Mouse (Mus musculus) retina, adult 2 months (tissue): ENCODE data around the gene Cdv3.
A peak's percentile ranks its signal among the peaks of the same experiment; 100 is the strongest.
"Not testable (repeated sequence)": the region's sequence is repeated elsewhere in the genome, so short reads cannot be mapped to it uniquely, and the experiment has no call there.

ENCODE experiments used
- DNase-seq: peaks from one replicate; pipeline ENCODE4 v3.0.0-alpha.2; 2012; ENCODE audit warnings: low read depth, low spot score

The Cdv3 gene

DNA sequence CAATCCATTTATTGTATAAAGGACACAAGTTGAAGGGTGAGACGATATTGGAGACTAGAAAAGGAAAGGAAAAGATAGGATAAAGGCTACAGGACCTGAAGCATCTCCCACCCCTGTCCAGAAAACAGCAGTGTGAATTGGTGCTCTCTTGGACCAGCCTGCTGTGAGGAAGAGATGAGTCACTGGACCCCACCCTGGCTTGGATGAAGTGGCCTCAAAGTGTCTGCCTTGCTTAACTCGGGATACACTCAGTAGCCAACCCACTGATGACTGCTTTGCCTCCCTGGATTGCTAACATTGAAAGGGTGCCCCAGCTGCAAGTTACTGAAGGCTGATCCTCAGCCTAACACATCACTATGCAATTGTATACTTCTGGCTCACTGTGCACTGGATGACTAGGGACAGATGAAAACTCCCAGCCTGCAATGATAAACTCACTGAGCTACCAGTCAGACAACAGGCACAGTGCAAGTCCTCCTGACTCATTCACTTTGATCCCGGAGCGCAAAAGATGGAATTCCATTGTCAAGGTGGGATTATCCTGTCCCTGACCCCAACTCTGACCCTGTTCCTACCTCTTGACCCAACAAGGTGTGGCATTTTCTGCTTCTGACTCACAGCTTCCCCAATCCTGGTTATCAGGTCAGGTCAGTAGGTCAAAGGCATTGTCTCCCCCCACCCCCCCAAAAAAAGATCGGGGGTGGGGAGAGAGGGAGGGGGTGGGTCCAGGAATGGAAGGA, 6.8 kb upstream of the Cdv3 start:
- no peak for DNase-seq

DNA sequence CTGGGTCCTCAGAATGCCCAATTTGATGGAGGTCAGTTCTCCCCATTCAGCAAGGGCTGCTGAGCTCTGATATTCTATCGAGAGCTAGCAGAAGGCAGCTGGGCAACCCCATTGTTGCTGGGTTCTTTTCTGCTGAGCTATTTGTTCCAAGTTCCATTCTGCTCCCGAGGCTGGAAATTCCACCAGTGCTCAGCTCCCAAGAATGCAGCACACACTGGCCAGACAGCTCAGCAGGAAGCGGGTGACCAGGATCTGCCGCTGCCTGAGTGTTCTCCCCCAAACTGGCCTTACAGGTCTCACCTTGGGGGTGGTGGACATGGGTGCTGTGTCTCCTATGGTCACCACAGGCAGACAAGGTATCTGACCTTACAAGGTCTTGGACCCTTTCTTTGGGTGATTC, 4.3 kb upstream of the Cdv3 start:
- no peak for DNase-seq

DNA sequence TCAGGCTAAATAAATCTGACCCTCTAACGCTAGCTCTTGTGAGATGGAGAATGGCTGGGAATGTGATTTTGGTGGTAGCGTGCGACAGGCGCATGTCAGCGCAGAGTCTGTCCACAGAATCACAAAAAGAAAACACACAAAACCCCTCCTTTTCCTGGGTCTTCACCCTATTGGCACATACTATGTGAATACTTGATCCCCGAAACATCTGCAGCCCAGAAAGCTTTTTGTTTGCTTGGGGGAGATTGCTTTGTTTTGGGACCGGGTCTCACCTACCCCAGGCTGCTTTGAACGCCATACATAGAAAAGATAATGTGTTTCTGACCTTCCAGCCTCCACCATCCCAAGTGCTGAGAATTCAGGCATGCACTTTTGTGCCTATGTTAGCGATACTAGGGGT, 716 bp upstream of the Cdv3 start:
- DNase-seq = no peak

DNA sequence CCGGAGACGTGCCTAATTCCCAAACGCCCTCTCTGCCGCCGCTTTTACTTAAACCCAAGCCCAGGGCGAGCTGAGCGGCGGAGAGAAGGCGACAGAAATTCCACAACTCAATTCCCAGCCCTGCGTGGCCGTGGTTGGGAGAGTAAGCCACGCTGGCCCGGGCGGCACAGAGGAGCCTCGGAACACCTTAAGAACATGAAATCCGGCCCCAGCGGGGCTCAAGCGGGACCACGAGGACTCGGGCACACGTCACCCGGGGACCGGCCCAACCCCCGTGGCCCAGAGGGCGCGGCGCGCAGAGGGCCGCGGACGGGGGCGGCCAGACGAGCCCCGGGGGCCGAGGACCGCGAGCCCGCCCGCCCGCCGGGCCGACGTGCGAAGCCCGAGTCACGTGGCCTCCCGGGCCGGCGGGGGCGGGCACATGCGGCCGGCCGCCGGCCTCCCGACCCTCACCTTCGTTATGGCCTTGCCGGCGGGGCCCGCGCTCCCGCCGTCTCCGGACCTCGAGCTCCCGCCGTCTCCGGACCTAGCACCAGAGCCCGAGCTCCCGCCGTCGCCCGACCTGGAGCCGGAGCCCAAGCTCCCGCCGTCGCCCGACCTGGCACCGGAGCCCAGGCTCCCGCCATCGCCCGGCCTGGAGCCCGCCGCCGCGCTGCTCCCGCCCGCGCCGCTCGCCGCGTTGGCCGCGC, 895 bp downstream of the Cdv3 start:
- DNase-seq = no peak

DNA sequence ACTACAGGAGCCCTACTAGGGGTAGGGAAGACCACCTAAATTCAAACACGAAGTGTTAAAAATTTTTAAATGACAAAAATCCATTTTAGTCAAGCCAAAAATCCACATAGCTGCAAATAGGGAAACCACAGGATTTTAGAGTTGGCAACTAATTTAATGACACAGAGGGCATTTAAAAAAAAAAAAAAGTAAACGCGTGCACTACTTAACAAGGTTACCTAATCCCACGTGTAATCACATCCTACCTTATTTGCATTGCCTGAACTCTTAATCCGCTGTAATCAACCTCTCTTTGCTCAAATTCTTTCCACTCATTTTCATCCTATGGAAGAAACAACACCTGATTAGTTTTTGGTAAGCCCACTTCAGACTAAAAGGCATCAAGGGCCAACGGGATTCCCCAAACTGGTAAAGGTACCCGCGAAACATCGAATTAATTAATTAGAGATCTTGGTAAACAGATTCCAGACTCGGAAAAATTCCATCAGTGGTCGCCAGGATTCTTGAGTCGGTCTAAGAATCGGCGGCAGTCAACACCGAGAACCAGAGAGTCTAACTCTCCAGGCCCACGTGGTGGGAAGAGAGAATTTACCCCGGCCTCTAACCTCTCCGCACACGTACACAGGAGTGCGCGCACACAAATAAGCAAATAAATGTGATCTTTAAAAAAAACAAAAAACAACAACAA, 1.8 kb downstream of the Cdv3 start:
- no peak for DNase-seq

DNA sequence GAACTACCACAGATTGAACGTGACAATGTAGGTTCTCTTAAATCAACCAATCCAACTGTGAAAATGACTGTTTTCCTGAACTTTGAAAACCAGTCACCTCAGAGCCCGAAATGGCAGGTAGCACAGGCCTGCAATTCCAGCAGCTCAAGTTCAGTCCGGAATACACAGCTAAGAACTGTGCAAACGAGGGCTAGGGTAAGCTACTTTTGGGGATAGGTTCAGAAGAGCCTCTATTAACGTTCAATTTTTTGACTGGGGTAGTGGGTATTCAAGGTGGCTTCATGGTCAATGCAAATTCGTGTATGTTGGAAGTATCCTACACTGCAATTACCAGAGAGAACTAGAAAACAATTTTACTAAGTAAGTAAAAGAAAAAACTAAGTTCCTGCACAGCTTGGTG, 2.6 kb downstream of the Cdv3 start:
- no peak for DNase-seq

DNA sequence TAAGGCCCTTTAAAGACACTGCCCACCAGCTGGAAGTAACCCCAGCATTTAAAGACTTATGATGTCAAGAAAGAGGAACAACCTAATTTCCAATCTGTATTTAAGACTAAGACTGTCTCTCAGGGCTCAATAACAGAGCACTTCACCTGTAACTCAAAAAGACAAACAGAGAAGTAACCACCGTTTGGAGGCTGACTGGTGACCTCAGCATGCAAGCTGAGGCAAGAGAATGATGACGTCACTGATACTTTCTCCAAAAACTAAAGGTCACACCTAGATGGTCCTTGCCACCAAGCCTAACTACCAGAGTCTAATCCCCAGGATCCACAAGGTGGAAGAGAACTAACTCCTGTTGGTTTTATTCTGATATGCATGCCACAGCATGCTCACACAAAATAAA, 5.0 kb downstream of the Cdv3 start:
- no peak for DNase-seq

DNA sequence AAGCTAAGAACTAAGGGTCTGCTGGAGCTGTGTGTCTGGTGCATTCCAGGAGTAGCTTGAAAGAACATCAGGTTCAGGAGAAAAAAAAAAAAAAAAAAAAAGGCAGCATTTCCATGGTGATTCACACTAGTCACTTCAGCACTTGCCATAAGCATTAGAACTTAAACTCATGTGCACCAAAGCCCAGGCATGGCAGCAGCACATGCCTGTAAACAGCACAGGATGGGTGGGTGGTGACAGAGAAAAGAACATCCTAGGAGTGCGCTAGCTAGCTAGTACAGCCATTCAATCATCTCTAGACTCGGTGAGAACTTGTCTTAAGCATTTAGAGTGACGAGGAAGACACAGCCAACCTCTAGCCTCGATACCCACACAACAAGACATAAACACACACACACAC, 7.1 kb downstream of the Cdv3 start:
- no peak for DNase-seq

DNA sequence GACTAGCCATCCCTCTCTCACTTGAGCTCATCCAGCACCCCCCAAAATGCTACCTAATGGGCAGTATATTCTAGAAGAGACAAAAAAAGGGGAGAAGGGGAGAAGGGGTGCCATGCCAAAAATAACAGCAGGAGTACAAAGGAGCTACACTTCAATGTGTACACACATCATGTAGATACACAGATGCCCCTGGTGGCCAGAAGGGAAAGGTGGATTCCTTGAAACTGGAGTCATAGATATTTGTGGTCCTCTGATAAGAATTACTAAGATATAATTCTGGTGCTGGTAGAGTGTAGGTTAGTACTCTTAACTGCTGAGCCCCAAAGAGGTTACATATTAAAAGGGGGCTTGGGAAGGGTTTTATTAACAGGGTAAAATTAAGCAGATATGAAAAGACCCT, 7.7 kb downstream of the Cdv3 start:
- no peak for DNase-seq

DNA sequence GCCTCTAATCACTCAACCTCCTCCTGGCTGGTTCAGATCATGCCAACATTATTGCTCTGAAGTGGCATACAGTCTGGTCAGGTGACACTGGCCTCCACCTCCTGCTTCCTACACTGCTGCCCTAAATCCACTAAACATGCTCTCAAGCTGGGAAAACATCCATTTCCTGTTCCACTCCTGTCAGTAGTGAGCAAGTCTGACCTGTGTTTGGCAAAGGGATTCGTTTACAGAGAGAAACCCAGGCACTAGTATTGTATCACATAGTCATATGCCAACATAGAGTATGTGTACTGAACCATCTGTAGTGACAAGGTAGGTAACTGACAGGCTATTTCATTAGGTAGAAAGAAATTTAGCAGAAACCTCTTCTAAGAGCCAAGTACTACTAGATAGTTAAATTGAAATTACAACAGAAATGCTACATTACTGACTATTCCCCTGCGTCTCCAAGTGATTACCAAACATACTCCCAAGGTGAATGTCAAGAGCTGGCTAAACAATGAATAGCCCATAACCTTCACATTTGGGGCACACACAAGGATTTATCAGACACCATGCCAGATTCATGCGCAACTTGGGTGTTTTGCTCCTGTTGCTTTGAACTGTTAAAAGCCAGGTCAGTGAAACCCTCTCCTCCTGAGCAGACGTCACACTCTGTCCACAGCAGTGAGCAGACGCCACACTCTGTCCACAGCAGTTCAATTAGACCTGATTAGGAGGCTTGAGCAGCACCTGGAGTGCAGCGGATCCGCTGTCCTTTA, 12.0 kb downstream of the Cdv3 start:
- not testable (repeated sequence) for DNase-seq

DNA sequence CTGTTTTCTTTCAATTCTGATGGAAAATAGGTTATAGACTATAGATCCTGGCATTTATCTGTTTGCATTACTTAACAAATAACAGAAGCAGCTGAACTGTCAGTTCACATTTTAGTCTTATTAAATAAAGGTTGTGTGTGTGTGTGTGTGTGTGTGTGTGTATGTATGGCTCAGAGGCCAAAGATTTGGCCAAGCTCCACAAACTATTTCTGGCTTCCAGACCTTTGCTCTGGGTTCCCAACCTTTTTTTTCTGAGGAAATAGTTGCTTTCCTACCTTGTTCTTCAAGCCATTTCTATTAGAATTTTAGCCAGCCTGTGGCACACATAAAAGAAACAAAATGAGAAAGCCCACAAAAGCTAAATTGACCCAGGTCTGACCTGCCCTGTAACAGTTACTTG, 16.8 kb downstream of the Cdv3 start:
- no peak for DNase-seq

DNA sequence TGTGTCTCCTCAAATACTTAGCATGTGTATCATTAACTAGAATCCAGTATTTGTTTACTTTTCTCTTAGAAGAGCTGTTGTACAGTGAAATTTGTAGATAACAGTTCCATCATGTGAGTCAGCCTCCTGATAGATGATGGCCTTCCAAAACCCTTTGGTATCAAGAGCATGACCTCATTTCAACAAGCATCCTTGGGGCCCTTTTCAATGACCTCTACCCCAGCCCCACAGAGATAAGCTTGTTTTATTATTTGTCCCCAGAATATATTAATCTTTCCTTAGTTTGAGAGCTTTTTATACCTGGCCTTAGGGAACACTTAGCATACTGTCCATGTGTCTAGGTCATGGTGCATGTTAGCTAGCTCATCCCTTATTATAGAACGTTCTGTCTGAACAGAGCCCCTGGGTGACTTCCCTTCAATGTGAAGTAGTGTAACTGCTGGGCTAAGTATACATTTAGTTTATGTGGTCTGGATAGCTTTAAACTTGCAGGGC, 17.6 kb downstream of the Cdv3 start:
- no peak for DNase-seq

DNA sequence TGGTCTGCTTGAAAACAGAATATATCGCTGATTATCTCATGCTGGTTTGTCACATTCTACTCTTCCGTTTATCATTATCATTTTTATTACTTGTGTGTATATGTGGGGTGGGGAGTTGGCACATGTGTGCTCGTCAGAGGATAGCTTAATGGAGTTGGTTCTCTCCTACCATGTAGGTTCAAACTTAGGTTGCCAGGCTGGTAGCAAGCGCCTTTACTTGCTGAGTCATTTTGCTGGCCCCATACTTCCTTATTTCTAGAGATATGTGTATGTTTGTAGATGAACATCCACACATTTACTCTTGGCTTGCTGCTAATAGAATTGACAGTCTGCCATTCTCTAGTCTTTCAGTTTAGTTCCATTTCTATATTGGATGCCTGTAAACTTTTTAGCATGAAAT, 18.6 kb downstream of the Cdv3 start:
- no peak for DNase-seq

DNA sequence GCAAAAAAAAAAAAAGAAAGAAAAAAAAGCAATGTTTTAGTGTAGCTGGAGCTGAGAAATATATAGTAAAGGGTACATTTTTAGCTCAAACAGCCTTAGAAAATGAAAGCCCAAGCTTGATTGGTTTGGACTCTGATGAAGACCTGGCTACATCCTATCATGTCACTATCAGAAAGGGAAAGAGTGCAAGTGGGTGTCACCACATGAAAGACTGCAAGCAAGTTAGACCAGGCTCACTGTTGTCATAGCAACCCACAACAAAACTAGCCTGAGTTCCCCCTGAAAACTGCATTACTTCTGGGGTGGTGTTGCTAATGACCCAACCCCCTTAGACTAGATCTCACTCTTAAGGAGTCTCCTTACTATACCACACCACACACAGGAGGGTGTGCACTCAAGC, 28.7 kb downstream of the Cdv3 start:
- DNase-seq = no peak

DNA sequence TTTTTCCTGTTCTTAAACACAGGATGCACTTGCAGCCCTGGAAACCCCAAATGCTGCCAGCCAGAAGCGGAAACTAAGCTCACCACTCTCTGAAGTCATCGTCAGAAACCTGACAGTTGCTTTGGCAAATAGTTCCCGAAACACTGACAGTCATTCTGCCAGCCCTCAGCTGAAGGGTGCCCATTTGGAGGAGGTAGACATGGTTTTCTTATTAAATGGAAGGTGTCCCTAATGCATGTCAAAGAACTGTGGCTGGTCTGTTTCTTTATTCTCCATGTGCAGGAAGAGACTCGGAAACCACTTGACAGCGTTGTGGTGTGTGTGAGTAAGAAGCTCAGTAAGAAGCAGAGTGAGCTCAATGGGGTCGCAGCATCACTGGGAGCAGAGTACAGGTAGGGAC, 33.0 kb downstream of the Cdv3 start:
- DNase-seq = no peak

DNA sequence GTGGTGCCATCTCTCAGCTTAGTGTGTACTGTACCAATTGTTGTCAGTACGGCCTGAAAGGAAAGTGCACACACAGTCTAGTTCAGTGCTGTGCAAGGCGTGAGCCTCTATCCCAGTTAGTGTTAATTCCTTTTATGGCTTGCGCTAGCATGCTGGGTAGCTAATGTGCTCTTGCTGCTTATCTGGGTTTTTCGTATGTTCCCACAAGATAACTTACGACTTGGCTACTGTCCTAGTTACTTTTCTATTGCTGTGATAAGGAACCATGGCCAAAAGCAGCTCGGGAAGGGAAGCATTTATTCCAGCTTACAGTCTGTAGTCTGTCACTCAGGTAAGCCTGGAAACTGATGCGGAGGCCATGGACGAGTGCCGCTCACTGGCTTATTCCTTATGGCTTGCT, 39.2 kb downstream of the Cdv3 start:
- DNase-seq = no peak

DNA sequence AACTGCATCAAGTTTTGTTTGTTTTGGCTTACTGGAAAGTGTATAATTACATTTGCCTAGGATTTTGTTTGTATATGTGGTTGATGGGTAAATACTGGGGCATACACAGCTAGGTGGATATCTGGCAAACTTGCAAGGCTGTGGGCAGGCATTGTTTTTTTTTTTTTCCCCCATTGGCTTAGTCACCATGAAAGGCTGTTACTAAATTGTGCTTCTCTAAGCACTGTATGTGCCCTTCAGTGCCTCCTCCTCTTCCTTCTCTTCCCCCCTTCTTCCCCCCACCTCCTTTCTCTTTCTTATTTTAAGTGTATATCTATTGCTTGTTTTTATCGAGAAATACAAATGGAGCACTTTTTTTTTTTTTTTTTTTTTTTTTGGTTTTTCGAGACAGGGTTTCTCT, 41.0 kb downstream of the Cdv3 start:
- DNase-seq = no peak

DNA sequence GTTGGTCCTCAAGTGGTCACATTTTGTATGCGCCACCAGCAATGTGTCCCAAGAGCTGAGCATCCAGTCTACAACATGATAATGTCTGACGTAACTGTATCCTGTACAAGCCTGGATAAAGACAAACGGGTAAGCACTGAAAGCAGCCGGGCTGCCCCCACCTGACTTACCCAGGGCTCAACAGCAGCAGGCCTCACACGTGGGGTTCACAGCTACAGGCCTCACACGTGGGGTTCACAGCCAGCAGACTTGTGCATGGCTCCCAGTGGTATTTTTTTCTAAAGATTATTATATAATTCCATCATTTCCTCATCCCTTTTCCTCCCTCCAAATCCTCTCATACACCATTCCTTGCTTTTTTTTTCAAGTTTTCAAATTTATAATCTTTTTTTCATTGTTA, 55.8 kb downstream of the Cdv3 start:
- DNase-seq = no peak

DNA sequence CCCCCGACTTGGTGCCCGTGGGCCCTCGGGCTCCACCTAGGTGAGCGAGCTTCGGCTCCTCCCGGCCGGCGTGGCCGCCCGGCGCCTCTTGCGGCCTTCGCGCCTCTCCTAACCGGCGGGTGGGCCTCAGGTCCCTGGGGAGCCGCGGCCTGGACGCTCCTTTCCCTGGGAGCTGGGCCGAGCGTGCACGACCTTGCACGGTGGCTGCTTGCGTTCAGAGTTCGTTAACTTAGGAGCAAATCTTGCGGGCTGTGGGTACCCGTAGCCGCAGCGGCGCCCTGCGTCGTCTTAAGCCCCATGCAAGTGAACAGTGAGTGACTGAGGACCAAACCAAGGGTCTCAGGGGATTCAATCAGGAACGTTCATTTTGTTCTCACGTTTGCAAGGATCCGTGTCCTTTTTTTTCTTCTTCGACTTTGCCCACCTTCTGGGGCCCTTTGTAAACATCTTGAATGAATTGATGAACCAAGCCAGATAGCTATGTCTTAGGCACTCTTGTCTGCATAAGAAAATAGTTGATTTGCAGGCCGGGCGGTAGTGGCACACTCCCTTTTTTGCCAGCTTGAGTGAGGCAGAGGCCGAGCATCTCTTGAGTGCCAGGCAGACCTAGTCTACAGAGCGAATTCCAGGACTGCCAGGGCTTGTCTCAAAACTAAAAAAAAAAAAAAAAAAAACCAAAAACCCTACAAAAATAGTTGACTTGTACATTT, 60.2 kb downstream of the Cdv3 start:
- no peak for DNase-seq

DNA sequence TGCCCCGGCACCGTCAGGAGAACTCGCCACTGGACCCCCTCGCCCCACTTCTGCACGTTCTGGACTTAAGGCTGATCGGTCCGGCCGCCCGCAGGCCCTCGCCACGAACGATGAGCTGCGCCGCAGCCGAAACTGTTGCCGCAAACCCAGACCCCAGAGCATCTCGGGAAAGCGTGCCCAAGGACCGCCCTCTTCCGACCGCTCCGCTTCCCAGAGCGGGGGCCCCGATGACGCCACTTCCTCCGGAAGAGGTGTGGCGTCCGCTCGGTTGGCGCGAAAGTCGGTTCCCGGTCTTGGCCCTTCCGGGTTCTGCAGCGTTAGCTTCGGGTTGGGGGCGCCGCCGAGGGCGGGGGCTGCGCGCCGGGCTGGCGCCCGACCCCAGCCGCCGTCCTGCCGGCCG, 60.7 kb downstream of the Cdv3 start, which contains the start of the genes 1300017J02Rik and Topbp1:
TSS of gene 1300017J02Rik (minus strand) at position 156 of the 400 bp plus-strand sequence.
TSS of gene Topbp1 (plus strand) at position 289 of the 400 bp plus-strand sequence.
- peak; percentile 83 for DNase-seq
